Mouse (Mus musculus) adrenal gland, adult 8-10 months (tissue): ENCODE data around the gene Sms. TPM values are rescaled to one million over a fixed set of nuclear protein-coding genes. Genes with fewer than 3 reads are reported as not detected.
A peak's percentile ranks its signal among the peaks of the same experiment; 100 is the strongest.

Source experiments
- DNase-seq: peaks from one replicate; pipeline ENCODE4 v3.0.0; 2022
- total RNA-seq, 4 experiments: library from RNA; stranded (reverse); gene quantifications; 2 replicates each; pipeline ENCODE4 v1.2.4; 2022

Gene Sms
- total RNA-seq = 10 to 100 TPM; 10.1 to 15.3 (median 13.4) TPM

GRCm38 (mm10) chrX:157491944-157492726 lies at the start of gene Sms:
Gene Sms, minus strand, starts transcription at chrX:157492287.
- peak; percentile 33 for DNase-seq

DNA sequence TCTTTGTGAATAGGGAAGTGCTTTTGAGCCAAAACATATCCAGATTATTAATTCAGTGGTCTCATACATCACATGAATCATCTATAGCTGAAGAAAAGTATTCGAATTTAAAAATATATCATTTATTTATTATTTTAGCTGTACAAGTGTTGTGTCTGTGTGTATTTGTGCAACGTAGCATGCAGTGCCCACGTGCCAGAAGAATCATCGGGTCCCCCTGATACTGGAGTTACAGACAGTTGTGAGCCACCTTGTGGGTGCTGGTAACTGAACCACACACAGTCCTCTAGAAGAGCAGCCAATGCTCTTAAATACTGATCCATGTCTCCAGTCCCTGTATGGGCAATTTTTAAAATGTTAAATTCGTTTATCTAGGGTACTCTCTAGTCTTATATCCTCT lies 14.3 kb upstream of the Sms start:
- DNase-seq = no peak

DNA sequence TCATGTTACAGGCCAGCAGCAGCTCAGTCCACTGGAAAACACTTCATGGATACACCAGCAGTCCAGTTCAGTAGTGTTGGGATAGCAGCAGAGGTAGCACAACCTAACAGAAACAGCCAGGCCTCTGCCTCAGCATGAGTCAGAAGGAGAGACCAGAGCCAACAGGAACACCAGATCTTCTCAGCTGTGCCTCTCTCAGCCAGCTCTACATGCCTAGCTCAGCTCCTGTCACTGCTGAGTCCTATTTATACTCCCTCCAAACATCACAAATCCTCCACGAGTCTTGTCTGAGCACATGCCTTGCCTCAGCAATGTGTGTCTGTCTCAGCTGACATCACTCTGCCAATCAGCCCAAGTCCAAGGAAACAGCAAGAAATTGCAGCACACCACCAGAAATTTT lies 12.4 kb upstream of the Sms start:
- no peak for DNase-seq

GRCm38 (mm10) chrX:157501871-157502270 lies 9.8 kb upstream of the Sms start:
- DNase-seq = no peak

GRCm38 (mm10) chrX:157500004-157500403 lies 7.9 kb upstream of the Sms start:
- no peak for DNase-seq

- DNase-seq = no peak
Observed at GRCm38 (mm10) chrX:157493159-157493558, 1.1 kb upstream of the Sms start.

DNA sequence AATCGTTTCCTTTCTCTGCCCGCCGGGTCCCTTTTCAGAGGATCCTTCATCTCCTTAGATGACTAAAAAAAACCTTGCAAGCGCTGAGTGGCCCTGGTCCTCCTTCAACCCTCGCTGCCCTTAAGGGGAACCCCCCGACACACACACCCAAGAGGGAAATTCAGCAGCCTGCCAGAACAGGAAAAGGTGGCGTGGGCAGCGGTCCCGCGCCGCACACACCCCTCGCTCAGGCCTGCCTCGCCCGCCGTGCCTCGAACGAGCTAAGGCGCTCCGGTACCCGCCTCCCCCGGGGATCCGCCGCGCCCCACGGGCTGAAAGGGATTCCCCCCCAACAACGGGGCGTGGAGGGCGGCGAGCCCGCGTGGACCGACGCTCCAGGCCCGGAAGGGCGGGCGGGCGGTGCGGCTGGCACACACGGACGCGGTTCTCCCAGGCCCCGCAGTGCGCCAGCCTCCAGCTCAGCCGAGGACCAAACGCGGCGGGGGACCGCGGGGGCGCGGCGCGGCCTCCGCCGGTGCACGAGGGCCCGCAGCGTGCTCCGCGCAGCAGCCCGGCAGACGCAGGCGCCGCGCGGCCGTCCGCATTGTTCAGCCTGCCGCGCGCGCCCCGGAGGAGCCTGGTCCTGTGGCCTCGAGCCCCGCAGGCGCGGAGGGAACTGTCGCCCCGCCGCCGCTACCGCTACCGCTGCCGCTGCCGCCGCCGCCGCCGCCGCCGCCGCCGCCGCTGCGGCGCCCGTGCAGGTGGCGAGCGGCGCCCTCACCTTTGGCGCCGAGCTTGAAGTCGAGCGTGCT lies 747 bp downstream of the Sms start:
- peak; percentile 3 for DNase-seq

- DNase-seq = no peak
Observed at GRCm38 (mm10) chrX:157490769-157491144, 1.3 kb downstream of the Sms start.

DNA sequence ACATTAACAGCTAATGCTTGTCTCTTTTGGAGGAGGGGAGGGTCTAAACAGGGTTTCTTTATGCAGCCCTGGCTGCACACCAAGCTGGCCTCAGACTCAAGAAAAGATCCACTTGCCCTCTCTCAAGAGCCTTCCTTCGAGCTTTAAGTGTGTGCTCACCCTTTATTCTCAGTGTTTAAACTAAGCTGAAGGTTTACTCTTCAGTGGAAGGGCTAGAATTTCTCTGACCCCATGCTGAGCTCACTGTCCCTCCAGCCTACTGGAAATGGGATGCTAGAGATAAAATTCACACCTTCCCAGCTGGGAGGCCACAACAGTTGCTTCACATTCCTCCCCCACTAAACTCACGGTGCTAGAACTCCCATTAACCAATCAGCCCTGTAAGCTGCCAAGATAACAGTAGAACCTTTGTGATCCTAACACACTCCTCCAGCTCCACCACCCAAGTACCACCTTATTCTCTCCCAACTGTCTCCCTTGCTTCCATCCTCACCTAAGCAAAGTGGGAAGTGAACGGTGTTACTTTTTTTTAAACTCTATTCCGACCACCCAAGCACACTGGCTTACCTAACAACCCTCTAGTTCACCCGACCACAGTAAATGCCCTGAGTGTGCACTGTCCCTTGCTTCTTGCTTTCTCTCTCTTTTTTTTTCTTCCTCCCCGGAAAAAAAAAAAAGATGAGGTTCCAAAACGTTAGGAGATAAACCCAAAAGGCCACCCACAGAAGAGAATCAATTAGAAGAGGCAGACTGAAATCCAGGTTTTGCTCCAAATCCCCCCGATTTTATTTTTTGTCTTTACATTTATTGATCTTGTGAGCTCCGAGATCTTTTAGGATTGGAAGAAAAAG lies 2.0 kb downstream of the Sms start:
- no peak for DNase-seq

DNA sequence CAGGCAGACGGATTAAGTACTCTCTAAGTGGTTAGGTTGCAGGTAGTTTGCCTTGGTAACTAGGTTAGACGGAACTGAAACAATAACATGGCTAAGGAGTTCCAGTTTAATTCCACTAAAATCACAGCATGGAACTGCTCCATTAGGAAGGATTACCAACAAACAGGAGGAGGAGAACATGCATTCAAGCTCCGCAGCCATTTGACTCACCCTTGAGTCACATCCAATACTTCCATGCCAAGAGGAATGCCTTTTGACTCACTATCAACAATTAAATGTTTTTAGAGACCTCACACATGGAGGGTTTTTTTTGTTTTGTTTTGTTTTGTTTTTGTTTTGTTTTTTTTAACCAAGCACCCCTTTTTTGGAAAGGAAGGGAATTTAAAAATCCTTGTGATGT lies 3.3 kb downstream of the Sms start:
- DNase-seq = no peak

DNA sequence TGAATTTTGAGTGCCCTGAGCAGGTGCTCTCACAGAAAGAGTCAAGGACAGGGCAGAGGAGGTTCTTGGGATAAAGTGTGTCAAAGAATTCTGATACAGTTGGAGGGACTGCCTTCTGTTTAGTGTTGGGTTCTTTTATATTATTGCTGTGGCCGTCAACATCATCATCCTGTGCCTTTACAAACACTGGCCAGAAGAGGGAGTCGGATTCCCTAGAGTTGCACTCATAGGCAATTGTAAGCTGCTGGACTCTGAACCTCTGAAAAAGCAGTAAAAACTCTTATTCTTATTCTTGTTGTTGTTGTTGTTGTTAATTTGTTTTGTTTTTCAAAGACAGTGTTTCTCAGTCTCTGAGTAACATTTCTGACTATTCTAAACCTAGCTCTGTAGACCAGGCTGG lies 5.3 kb downstream of the Sms start:
- DNase-seq = no peak

DNA sequence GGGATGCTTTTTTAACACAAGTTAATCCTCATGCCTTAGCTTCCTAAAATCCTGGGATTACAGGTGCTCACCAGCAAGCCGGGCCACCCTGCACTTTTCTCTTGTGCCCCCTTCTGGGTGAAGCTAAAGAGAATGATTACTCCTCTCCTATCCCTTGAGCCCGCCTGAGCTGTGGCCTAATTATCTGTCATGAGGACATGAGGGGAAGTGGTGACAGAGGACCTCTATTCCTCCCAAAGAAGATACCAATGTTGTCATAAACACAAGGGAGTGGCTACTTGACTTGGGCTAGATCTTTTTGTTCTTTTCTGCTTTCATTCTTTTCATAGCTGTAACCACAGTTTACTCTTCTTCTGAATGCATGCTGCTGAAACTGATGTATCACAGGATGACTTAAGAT lies 9.2 kb downstream of the Sms start:
- DNase-seq = no peak

DNA sequence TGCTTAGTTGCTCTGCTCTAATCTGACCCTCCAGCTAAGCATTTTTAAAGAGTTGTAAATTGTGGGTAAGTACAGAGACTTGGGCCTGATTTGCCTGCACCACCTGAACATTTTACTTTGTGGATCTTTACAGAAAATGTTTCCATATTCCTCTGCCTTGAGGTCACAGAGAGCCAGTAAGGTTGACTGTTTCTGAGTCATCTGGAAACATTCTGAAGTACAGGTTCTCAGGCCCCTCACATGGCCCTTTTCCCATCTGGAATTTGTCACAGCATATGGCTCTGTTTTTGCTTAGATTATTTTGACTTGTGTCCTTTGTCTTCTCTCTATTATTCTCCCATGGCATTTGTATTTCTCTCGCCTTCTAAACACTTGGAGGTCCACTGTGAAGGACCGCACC lies 10.2 kb downstream of the Sms start:
- DNase-seq = no peak

GRCm38 (mm10) chrX:157477328-157477727 lies 14.8 kb downstream of the Sms start:
- DNase-seq = no peak

- DNase-seq = no peak
Observed at GRCm38 (mm10) chrX:157476153-157476810, 15.8 kb downstream of the Sms start.

- DNase-seq = no peak
Observed at GRCm38 (mm10) chrX:157471711-157472660, 20.1 kb downstream of the Sms start.

DNA sequence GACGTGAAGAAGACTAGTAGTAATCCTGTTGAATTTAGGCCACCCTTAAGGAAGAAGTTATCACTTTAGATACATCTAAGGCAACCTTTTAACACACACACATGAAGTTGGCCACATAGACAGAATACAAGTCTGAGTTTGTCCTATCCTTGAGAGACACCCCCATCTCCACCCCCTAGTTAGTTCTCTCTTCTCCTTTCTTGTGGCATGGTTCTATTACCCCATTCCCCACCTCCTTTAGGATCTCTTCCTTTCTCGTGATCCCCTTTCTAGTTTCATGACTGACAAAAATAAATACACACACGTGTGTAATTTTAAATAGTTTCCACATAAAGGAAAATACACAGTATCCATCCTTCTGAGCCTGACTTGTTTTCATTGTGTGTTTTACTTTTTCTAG lies 23.3 kb downstream of the Sms start:
- DNase-seq = no peak

DNA sequence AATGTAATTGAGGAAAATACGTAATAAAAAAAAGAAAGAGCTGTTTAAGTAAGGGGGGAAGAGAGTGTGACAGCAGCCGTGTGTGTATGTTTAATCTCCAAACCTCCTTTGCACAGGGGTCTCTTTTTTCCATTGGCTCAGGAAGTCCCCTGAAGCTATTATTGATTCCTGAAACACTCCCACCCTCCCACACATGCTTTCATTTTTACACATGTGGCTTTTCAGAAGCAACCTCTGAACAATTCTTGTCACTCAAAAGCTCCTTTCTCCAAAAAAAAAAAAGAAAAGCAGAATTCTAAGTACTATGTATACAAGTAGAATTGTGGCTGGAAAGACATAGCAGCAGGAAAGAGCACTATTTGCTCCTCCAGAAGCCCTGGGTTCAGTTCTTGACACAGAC lies 24.0 kb downstream of the Sms start:
- no peak for DNase-seq

- no peak for DNase-seq
Observed at GRCm38 (mm10) chrX:157465949-157466348, 26.1 kb downstream of the Sms start.

DNA sequence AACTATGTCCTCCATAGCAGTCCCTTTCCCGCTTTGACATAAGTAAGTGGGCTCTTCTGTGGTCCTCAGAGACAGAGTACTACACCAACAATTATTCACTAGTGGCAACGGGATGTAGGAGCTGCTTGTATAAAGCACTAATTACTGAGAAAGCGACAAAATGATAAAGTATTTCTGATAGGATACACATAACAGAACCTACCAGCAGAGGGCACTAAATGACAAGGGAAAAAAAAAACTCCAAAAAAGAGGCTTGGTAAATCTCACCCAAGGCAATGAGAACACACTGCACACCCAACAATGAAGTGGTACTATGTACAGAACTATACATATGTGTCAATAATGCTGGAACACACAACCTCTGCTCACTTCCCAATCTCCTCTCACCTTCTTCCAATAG lies 29.4 kb downstream of the Sms start:
- no peak for DNase-seq

DNA sequence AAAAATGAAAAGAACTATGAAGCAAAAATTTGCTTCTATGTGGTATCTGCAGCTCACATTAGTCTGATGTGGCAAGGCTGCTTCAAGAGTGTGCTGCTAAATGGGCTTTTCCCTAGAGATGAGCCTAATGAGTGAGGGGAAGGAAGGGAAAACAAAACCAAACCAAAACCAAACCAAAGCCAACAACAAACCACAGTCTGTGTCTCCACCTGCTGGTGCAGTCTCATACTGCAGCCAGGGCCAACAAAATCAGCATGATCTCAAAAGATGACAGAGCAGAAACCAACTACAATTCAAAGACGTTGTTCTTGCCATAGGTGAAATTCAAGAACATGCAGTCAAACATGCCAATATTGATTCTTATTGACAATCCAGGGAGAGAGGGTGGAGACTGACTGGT lies 37.7 kb downstream of the Sms start:
- no peak for DNase-seq
